Mouse (Mus musculus) liver, adult 2 months (tissue): Measurements from ENCODE around the gene Clca2. TPM values are rescaled to one million over a fixed set of nuclear protein-coding genes. Genes with fewer than 3 reads are reported as not detected.

Experiments used
- DNase-seq: peaks from one replicate; pipeline ENCODE4 v3.0.0-alpha.2; 2011; ENCODE audit warnings: low read depth, low spot score; ENCODE audit errors: extremely low read depth
- H3K27ac ChIP-seq: fragments of 200-500 bp; replicated peaks from 2 replicates; pipeline ENCODE4 v1.5.1; 2012; ENCODE audit warnings: low read depth, mild to moderate bottlenecking, control low read depth, inconsistent platforms, low read length; ENCODE audit not compliant: insufficient read depth
- H3K27me3 ChIP-seq: fragments of 200-500 bp; 2 replicates; pipeline ENCODE4 v1.6.1; 2012; ENCODE audit warnings: mild to moderate bottlenecking, moderate library complexity, low read length, inconsistent platforms; ENCODE audit not compliant: control insufficient read depth, insufficient read depth
- H3K36me3 ChIP-seq: fragments of 200-500 bp; 2 replicates; pipeline ENCODE4 v1.6.1; 2012; ENCODE audit warnings: low read length, inconsistent platforms; ENCODE audit not compliant: control insufficient read depth, insufficient read depth
- H3K4me1 ChIP-seq: fragments of 200-500 bp; 2 replicates; pipeline ENCODE4 v1.6.1; 2011; ENCODE audit warnings: low read length; ENCODE audit not compliant: control insufficient read depth, insufficient read depth
- H3K4me3 ChIP-seq: fragments of 200-500 bp; 2 replicates; pipeline ENCODE4 v1.5.1; 2011; ENCODE audit warnings: low read depth, mild to moderate bottlenecking, control low read depth, low read length, moderate library complexity; ENCODE audit not compliant: insufficient read depth
- H3K79me2 ChIP-seq: fragments of 200-500 bp; 2 replicates; pipeline ENCODE4 v1.6.1; 2012; ENCODE audit warnings: inconsistent platforms, mild to moderate bottlenecking, low read length, moderate library complexity; ENCODE audit not compliant: control insufficient read depth, insufficient read depth
- H3K9ac ChIP-seq: fragments of 200-500 bp; 2 replicates; pipeline ENCODE4 v1.6.1; 2012; ENCODE audit warnings: low read depth, mild to moderate bottlenecking, control low read depth, inconsistent platforms, low read length
- CTCF ChIP-seq: fragments of 200-500 bp; IDR thresholded peaks from 2 replicates; pipeline ENCODE4 v1.5.1; 2011; ENCODE audit warnings: low read depth, low read length, control low read depth
- POLR2A ChIP-seq: fragments of 200-500 bp; IDR thresholded peaks from 2 replicates; pipeline ENCODE4 v1.6.1; 2011; ENCODE audit warnings: low read length, control low read depth; ENCODE audit not compliant: insufficient read depth; ENCODE audit errors: extremely low read depth
- WGBS: fragments of 180-500 bp; shearing (Covaris S2); methylation state at CpG from one replicate; pipeline ENCODE4 v1.1.7; 2018; 5-methylcytosine and 5-hydroxymethylcytosine counted together
- polyA plus RNA-seq: library from polyadenylated mRNA; depleted of rRNA; stranded (reverse); fragments of >200 nt; gene quantifications from 2 replicates; pipeline ENCODE4 v1.2.3, GENCODE M21; 2012
- total RNA-seq: library from RNA; depleted of rRNA; stranded (reverse); fragments of >200 nt; gene quantifications from 2 replicates; pipeline ENCODE4 v1.2.3, GENCODE M21; 2014

Clca2 gene
- total and polyA plus RNA-seq, 2 experiments = not detected

DNA sequence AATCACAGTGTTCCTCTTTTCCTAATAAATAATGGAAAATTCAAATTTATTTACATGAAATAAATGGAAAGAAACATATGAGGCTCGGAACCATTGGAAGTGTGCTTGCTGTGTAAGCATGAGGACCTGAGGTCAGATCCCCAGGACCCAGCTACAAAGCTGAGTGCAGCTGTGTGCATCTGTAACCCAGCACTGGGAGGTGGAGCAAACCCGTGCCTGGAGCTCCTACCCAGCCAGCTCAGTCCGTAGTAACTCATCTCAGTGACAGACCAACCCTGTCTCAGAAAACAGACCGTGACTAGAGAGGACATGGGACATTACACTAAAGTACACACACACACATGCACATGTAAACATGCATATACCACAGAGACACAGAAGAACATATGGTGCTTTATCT is 41.0 kb upstream of the Clca2 start:
- TF ChIP-seq CTCF (no peak), POLR2A (no peak)
- no peak for DNase-seq
- H3K36me3 ChIP-seq = peaks cover 11% of the 10 kb centered on the region
- no peak overlapping the region for H3K9ac ChIP-seq
- no peaks in the 10 kb centered on the region for H3K27me3 ChIP-seq
- H3K4me1 ChIP-seq = no peaks in the 10 kb centered on the region
- H3K79me2 ChIP-seq = no peaks in the 10 kb centered on the region
- no peak overlapping the region for H3K27ac ChIP-seq
- WGBS = 91% methylated on average over 4 of the region's 4 CpGs
- H3K4me3 ChIP-seq = no peak overlapping the region

DNA sequence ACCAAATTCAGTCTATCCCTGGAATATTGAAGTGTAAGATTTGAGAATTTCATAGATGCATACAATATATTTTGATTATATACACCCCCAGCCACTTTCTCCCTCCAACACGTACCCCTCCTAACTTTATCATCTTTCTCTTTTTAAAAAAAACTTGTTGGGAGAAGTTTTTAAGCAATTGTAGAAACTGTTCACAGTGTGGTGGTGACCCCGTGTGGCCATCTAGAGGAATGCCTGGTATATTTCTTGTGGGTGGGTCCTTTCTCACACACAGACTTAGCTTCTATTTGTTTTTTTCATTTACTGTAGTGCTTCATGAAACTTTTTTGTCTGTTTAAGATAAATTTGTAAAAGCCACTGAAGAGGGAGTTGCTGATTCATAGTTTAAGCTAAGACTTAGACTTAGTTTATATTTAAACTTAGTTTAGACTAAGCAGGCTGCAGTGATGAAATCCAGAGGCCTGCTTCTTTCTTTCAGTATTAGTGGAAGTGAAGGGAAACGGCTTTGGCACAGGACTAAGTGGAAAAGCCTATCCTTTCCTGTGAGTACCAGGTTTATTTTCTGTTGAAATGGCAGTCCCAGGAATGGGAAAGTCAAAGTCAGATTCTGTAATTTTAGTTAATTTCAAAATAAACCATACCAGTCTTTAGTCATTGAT is 32.1 kb upstream of the Clca2 start:
- Histone ChIP-seq H3K9ac (no peak overlapping the region), H3K36me3 (peaks cover 20% of the 10 kb centered on the region), H3K27me3 (no peaks in the 10 kb centered on the region), H3K79me2 (no peaks in the 10 kb centered on the region), H3K4me1 (no peaks in the 10 kb centered on the region), H3K4me3 (no peak overlapping the region), H3K27ac (no peak overlapping the region)
- WGBS = 38% methylated on average over 3 of the region's 3 CpGs
- peak; percentile 18 for DNase-seq
- TF ChIP-seq POLR2A (no peak), CTCF (no peak)

DNA sequence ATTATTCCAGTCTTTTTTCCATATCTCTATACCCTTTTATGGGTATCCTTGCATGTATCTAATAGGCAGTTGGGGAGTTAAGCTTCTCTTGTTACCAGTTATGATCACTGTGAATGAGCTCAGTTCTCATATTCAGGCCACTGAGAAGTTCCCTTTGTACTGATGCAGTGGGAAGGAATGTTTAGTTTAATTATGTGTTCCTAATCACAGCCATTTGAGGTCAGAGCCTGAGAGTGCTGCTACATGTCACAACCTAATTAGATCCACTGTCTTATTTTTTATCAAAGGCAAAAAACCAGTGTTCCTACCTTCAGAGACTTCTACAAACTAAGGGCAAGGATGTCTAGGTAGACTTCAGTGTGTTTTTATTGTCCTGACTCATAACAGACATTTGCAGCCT is 30.1 kb upstream of the Clca2 start:
- no peak overlapping the region for H3K27ac ChIP-seq
- no peak overlapping the region for H3K9ac ChIP-seq
- no peaks in the 10 kb centered on the region for H3K79me2 ChIP-seq
- no peak for TF ChIP-seq POLR2A
- TF ChIP-seq CTCF = no peak
- H3K36me3 ChIP-seq = peaks cover 17% of the 10 kb centered on the region
- H3K4me3 ChIP-seq = no peak overlapping the region
- H3K4me1 ChIP-seq = no peaks in the 10 kb centered on the region
- no peaks in the 10 kb centered on the region for H3K27me3 ChIP-seq
- DNase-seq = no peak

DNA sequence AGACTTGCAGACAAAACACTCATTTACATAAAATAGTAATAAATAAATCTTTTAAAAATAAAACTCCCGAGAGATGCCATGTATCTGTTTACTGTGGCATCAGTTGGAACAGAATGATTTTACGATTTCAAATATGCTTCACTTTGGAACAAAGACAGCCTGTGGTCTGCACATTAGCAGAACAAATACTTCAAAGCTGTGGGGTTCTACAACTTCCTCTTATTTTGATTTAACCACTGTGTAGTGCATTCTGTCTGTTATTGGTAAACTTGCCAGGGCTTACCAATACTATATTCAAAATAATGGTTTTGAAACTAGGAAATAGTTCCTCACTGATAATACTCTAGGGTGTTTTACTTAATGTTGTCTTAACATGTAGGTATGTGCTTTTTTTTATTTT is 27.4 kb upstream of the Clca2 start:
- no peaks in the 10 kb centered on the region for H3K27me3 ChIP-seq
- DNase-seq = no peak
- WGBS = 90% methylated on average over 2 of the region's 2 CpGs

DNA sequence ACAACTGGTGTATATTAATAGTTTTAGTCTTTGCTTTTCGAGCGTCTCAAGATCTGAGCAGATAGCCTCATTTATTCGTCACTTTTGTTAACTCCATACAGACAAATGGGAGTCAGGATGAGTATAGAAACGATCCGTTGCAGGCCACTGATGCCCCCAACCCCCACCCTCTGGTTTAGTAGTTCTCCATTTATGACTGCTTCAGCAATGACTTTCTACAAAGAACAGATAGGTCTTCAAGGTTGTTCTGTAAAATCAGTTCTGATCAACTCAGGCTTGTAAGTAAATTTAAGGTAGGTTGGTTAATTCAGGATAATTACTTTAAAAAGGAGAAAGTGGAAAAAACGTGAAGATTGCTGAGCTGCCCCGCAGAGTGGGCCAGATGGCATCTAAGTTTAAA is 20.2 kb upstream of the Clca2 start:
- WGBS = 73% methylated on average over 7 of the region's 7 CpGs
- TF ChIP-seq CTCF = no peak
- TF ChIP-seq POLR2A = no peak
- Histone ChIP-seq H3K27me3 (no peaks in the 10 kb centered on the region), H3K9ac (no peak overlapping the region), H3K79me2 (no peaks in the 10 kb centered on the region), H3K4me1 (no peaks in the 10 kb centered on the region), H3K36me3 (no peaks in the 10 kb centered on the region), H3K4me3 (no peak overlapping the region), H3K27ac (no peak overlapping the region)
- DNase-seq = no peak

More for the DNA sequence above, 27.4 kb upstream of the Clca2 start:
- H3K79me2 ChIP-seq = no peaks in the 10 kb centered on the region
- H3K4me3 ChIP-seq = no peak overlapping the region
- no peak overlapping the region for H3K9ac ChIP-seq
- TF ChIP-seq CTCF (no peak), POLR2A (no peak)
- no peak overlapping the region for H3K27ac ChIP-seq
- H3K36me3 ChIP-seq = peaks cover 8% of the 10 kb centered on the region; the same call in 1 of the 2 replicates
- no peaks in the 10 kb centered on the region for H3K4me1 ChIP-seq

DNA sequence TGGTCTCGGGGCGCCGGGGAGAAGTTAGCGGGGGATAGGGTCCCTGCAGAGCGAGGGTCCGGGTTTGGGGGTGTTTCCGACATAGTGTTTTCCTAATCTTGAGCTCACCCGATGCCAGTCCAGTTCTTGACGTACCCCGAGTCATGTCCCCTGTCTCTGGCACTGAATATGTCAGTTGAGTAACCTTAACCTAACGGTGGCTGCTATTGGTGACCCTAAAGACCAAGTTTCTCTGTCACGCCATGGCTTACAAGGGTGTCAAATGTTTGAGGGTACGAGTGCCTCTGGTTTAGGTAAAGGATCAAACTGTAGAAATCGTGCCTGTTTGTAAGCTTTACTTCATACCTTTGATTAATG is 19.7 kb upstream of the Clca2 start:
- DNase-seq = peak; percentile 43

More for the DNA sequence above, 19.7 kb upstream of the Clca2 start:
- H3K4me1 ChIP-seq = no peaks in the 10 kb centered on the region
- H3K4me3 ChIP-seq = peak overlapping the region; percentile 90
- H3K27ac ChIP-seq = peak overlapping the region; percentile 73
- H3K27me3 ChIP-seq = no peaks in the 10 kb centered on the region
- 2% methylated on average over 14 of the region's 14 CpGs for WGBS
- no peaks in the 10 kb centered on the region for H3K36me3 ChIP-seq
- peak overlapping the region; percentile 81 for H3K9ac ChIP-seq
- TF ChIP-seq POLR2A (no peak), CTCF (no peak)
- no peaks in the 10 kb centered on the region for H3K79me2 ChIP-seq
